Mouse (Mus musculus) brain, embryonic 14.5 days (tissue): ENCODE measurements at regions not wholly inside any gene's neighbourhood (a gene's known extent, or its start where the extent isn't known, plus 50 kb on each side); places are given as distances from the start of the nearest gene placed in this dataset.

Experiments
- CTCF ChIP-seq: fragments of 200-500 bp; IDR thresholded peaks from 2 replicates; pipeline ENCODE4 v1.5.1; 2012; ENCODE audit warnings: inconsistent platforms, mild to moderate bottlenecking, moderate library complexity, borderline replicate concordance; ENCODE audit not compliant: insufficient read depth, insufficient read length; ENCODE audit errors: extremely low read depth
- POLR2A ChIP-seq: fragments of 200-500 bp; IDR thresholded peaks from 2 replicates; pipeline ENCODE4 v1.6.1; 2012; ENCODE audit warnings: mild to moderate bottlenecking, inconsistent platforms, borderline replicate concordance; ENCODE audit not compliant: poor library complexity, insufficient read depth, insufficient read length, severe bottlenecking; ENCODE audit errors: extremely low read depth

GRCm38 (mm10) chr3:39674927-39675326 lies 788.2 kb downstream of the Fat4 start:
- TF ChIP-seq POLR2A (no peak), CTCF (no peak)
